Mouse (Mus musculus) embryonic facial prominence, embryonic 15.5 days (tissue): Measurements from ENCODE around the gene Lnx1. TPM values are rescaled to one million over a fixed set of nuclear protein-coding genes. Genes with fewer than 3 reads are reported as not detected.

Experiments used
- ATAC-seq: fragments of 200-750 bp; cut with Nextera tagmentation; 2 replicates; pipeline ENCODE4 v1.8.0; 2017; ENCODE audit warnings: low read depth, moderate TSS enrichment; ENCODE audit not compliant: insufficient number of reproducible peaks, low FRiP score, low TSS enrichment
- H3K27ac ChIP-seq: fragments of 300-500 bp; sonication (generic); replicated peaks from 2 replicates; pipeline ENCODE4 v1.5.1; 2015; ENCODE audit warnings: mild to moderate bottlenecking, inconsistent platforms
- H3K27me3 ChIP-seq: fragments of 300-500 bp; sonication (generic); 2 replicates; pipeline ENCODE4 v1.6.1; 2015; ENCODE audit warnings: inconsistent platforms
- H3K36me3 ChIP-seq: fragments of 300-500 bp; sonication (generic); 2 replicates; pipeline ENCODE4 v1.6.1; 2015; ENCODE audit warnings: mild to moderate bottlenecking, inconsistent platforms
- H3K4me1 ChIP-seq: fragments of 300-500 bp; sonication (generic); 2 replicates; pipeline ENCODE4 v1.6.1; 2015; ENCODE audit warnings: inconsistent platforms
- H3K4me2 ChIP-seq: fragments of 300-500 bp; sonication (generic); replicated peaks from 2 replicates; pipeline ENCODE4 v1.6.1; 2015; ENCODE audit warnings: mild to moderate bottlenecking, inconsistent platforms
- H3K4me3 ChIP-seq: fragments of 300-500 bp; sonication (generic); replicated peaks from 2 replicates; pipeline ENCODE4 v1.5.1; 2015; ENCODE audit warnings: mild to moderate bottlenecking, inconsistent platforms
- H3K9ac ChIP-seq: fragments of 300-500 bp; sonication (generic); 2 replicates; pipeline ENCODE4 v1.6.1; 2015; ENCODE audit warnings: inconsistent platforms
- H3K9me3 ChIP-seq: fragments of 300-500 bp; sonication (generic); replicated peaks from 2 replicates; pipeline ENCODE4 v1.6.1; 2016; ENCODE audit warnings: inconsistent platforms
- WGBS: fragments of 180-500 bp; shearing (Covaris S2); methylation state at CpG from one replicate; pipeline ENCODE4 v1.1.7; 2015; 5-methylcytosine and 5-hydroxymethylcytosine counted together
- polyA plus RNA-seq: library from polyadenylated mRNA; unstranded; fragments of >200 nt; fragmentation: Nextera tagmentation; extraction: Ambion mirVana; gene quantifications from 2 replicates; pipeline ENCODE4 v1.2.1, GENCODE M21; 2015

The Lnx1 gene
- polyA plus RNA-seq, 1 experiment from 2014 or later, result 4.4 TPM

DNA sequence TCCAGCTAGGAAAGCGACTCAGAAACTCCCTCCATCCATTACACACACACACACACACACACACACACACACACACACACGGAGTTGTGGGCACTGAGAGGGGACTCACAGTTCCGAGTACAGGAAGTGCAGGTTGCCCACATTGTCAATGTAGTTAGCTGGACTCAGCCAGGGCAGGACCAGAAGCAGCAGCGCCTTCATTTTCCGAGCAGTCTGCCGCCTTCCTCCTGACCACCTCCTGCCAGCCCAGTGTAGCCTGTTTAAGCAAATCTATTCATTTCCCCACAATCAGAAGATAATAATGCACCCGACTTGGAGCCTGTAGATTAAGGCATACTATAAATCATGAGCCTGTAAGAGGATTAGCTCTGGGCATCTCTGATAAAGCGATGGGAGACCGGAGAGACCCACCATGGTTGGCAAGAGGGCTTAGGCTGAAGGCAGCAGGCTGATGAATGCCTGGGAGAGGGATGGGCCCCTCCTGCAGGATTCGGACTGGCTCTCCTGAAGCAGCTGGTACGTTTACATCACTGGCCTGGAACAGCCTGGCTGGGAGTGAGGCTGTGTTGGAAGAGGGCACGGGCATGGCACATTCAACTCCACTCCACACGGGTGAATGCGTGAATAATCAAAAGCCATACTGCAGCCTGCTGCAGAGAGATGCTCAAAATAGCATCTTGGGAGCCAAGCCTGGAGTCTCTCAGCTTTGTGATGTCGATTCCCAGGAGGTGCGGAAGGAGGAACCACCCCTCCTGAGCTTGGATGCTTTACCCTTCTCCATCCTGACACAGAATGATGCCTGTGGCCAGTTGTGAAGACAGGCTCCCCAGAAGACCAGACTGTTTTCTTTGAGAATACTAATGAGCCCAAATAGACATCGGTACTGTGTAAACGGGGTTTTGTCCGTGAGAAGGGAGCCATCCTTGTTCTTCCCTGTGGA is 25.0 kb downstream of the Lnx1 start:
- Histone ChIP-seq H3K27me3 (no peaks in the 10 kb centered on the region), H3K4me3 (no peak overlapping the region), H3K36me3 (no peaks in the 10 kb centered on the region), H3K9me3 (no peaks in the 10 kb centered on the region), H3K9ac (no peak overlapping the region), H3K4me1 (peaks cover 10% of the 10 kb centered on the region), H3K4me2 (peak overlapping the region; percentile 11; the same call in 1 of the 2 replicates), H3K27ac (peak overlapping the region; percentile 55; the same call in 1 of the 2 replicates)
- ATAC-seq, result peak; percentile 70
- 52% methylated on average over 19 of the region's 19 CpGs for WGBS

DNA sequence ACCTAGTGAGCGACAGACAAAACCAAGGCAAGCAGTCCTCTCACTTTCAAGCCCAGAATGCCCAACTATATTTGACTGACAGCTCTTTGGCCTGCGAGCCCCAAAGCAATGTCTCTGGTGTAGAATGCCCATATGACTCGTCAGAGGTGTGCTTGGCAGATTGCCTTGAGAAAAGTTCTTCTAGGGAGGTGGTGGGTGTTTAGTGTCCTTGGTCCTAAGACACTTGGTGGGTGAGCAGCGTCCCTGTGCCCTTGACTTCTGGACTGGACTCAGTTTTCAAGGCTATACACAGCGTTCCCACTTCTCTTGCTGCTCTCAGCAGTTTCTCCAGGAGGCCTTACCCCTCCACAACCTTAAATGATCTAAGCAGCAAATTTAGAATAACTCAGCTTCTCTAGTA is 30.2 kb downstream of the Lnx1 start:
- 88% methylated on average over 5 of the region's 5 CpGs for WGBS
- no peak overlapping the region for H3K4me2 ChIP-seq
- no peak overlapping the region for H3K27ac ChIP-seq
- no peaks in the 10 kb centered on the region for H3K9me3 ChIP-seq
- H3K4me1 ChIP-seq, result peaks cover 3% of the 10 kb centered on the region
- no peak for ATAC-seq
- no peak overlapping the region for H3K4me3 ChIP-seq
- no peaks in the 10 kb centered on the region for H3K27me3 ChIP-seq
- no peak overlapping the region for H3K9ac ChIP-seq
- no peaks in the 10 kb centered on the region for H3K36me3 ChIP-seq

DNA sequence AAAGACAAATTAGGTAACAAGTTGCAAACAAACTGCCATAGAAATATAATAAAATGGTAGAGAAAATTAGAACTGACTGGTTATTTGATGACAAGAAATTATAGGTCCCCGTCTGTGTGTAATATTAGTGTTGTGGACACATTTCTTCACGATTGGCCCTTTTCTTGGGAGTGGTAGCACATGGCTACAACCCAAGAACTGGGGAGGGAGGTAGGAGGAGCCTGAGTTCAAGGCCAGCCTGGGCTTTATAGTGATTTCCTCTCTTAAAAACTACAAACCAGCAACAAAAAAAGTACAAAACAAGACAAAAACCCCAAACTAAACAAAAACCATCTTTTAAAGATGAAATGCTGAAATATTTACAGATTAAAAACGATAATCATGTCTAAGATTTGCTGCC is 31.8 kb downstream of the Lnx1 start:
- H3K4me3 ChIP-seq, result no peak overlapping the region
- no peaks in the 10 kb centered on the region for H3K27me3 ChIP-seq
- H3K4me2 ChIP-seq, result no peak overlapping the region
- H3K4me1 ChIP-seq, result no peaks in the 10 kb centered on the region
- no peaks in the 10 kb centered on the region for H3K9me3 ChIP-seq
- WGBS, result 65% methylated on average over 3 of the region's 3 CpGs
- H3K36me3 ChIP-seq, result no peaks in the 10 kb centered on the region
- no peak overlapping the region for H3K9ac ChIP-seq
- no peak overlapping the region for H3K27ac ChIP-seq
- ATAC-seq, result no peak

DNA sequence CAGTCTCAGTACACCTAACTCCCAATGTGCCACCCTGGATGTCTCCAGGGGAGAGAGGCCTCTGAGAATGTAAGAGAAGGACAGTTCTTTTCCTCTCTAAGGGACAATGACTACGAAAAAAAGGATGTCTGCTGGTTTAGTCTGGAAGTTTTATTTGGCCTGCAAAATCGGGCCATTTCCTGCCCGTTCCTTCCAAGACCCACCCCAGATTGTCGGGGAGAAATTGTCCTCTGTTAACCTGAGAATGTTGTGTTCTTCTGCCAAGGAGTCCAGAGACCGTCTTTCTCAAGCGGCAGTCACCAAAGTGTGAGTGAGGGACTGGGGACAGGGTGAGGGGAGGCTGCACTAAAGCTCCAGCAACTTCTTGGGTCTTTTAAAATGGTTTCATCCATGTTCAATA is 32.8 kb downstream of the Lnx1 start:
- Histone ChIP-seq H3K27ac (no peak overlapping the region), H3K4me2 (no peak overlapping the region), H3K9ac (no peak overlapping the region), H3K9me3 (no peaks in the 10 kb centered on the region), H3K4me1 (no peaks in the 10 kb centered on the region), H3K4me3 (no peak overlapping the region), H3K36me3 (no peaks in the 10 kb centered on the region), H3K27me3 (no peaks in the 10 kb centered on the region)
- WGBS, result 84% methylated on average over 6 of the region's 6 CpGs
- no peak for ATAC-seq

DNA sequence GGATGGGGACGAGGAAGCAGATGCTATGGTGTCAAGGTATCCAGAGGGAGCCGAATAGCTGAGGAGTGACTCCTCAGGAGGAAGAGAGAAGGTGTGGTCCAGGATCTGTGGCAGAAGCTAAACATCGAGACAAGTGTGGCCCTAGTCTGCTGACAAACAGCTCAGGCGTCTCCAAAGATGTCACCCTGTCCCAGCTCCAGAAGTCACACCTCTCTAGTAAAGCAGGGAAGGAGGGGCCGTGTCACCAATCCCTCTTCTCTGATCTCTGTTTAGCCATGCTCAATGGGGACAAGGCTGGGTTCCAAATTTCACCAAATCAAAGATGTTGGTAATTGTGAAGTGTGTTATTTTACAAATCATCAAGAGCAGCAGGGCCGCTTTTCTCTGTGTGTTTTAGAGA is 33.8 kb downstream of the Lnx1 start:
- H3K9me3 ChIP-seq, result no peaks in the 10 kb centered on the region
- H3K27me3 ChIP-seq, result no peaks in the 10 kb centered on the region
- H3K36me3 ChIP-seq, result no peaks in the 10 kb centered on the region
- H3K4me1 ChIP-seq, result no peaks in the 10 kb centered on the region
- 67% methylated on average over 6 of the region's 6 CpGs for WGBS
- H3K9ac ChIP-seq, result no peak overlapping the region
- H3K27ac ChIP-seq, result no peak overlapping the region
- ATAC-seq, result no peak
- no peak overlapping the region for H3K4me3 ChIP-seq
- no peak overlapping the region for H3K4me2 ChIP-seq

DNA sequence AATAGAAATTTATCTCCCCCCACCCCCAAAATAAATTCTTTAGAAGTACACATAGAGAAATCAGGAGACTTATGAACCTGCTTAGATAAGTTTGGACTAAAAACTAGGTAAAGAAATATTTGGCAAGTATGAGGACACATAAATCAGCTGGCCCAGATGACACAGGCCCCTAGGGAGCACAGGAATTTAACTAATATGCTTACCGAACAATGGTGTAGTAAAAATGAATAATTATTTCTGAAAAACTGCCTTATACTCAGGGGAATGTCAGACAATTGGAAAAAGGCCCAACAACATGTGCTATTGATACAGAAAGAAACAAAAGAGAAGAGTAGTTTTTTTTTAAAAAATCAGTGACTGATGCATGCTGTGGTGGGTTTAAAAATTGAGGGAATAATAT is 40.1 kb downstream of the Lnx1 start:
- Histone ChIP-seq H3K9me3 (no peaks in the 10 kb centered on the region), H3K9ac (no peak overlapping the region), H3K36me3 (no peaks in the 10 kb centered on the region), H3K27ac (no peak overlapping the region), H3K4me1 (peaks cover 15% of the 10 kb centered on the region; the same call in 1 of the 2 replicates), H3K27me3 (no peaks in the 10 kb centered on the region), H3K4me3 (no peak overlapping the region), H3K4me2 (no peak overlapping the region)
- ATAC-seq, result no peak
- 31% methylated on average over 1 of the region's 1 CpGs for WGBS

DNA sequence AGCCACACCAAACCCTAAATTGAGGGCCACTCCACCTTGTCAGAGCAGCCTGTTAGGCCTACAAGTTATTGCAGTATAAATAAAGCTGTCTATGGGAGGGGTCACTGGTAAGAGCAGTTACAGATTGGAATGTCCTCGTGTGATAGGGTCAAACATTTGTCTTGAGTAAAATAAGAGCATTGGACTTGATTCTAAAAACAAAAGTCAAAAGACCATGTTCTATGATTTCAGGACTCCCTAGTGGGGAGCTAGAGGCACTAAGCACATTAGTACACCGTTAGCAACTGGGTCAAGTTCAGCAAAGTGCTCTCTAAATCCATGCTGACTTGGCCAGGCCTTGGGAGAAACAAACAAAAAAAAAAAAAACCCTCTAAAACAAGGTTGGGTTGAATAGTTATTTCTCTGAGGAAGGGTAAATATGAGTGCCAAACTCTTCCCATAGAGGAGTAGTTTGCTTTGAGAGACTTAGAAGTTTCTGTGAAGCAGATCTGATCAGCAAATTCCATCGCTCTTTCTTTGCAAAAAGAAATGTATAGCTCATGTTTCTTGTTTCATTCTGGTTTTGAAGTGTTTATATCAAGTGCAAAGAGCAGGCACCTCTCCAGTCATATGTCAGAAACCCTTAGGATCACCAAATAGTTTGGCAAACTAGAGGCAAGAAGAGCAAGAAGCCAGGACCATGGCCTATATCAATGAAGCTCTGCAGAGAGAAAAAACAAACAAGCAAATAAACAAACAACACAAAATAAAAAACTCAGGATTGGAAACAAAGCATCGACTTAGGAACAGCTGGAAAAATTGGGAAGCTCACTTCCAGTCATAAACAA is 40.8 kb downstream of the Lnx1 start:
- no peak for ATAC-seq
- Histone ChIP-seq H3K9me3 (no peaks in the 10 kb centered on the region), H3K4me2 (no peak overlapping the region), H3K4me1 (peaks cover 15% of the 10 kb centered on the region; the same call in 1 of the 2 replicates), H3K4me3 (no peak overlapping the region), H3K9ac (no peak overlapping the region), H3K36me3 (no peaks in the 10 kb centered on the region), H3K27ac (no peak overlapping the region; the same call in 1 of the 2 replicates), H3K27me3 (no peaks in the 10 kb centered on the region)
- WGBS, result 51% methylated on average over 4 of the region's 4 CpGs

DNA sequence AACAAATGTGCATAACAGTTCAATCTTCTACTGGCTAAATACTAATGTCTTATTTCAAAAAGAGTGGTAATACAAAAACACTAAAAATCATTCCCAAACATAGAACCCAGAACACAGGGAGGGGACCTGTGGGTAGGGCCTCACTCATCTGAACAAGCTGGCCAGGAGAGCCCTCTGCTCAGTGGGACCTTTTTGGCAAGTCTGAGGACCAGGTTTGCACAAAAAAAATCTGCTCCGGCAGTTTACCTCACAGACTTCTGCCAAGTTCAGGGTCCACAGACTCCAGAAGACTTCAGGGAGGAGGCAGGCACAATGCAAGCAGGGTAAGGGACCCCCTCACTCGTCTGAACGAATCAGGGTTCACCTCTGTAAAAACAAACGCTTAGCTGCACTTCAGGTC is 42.9 kb downstream of the Lnx1 start:
- no peak for ATAC-seq
- no peaks in the 10 kb centered on the region for H3K9me3 ChIP-seq
- no peak overlapping the region for H3K27ac ChIP-seq
- no peak overlapping the region for H3K9ac ChIP-seq
- WGBS, result 52% methylated on average over 4 of the region's 4 CpGs
- H3K4me2 ChIP-seq, result no peak overlapping the region
- H3K27me3 ChIP-seq, result no peaks in the 10 kb centered on the region
- H3K36me3 ChIP-seq, result no peaks in the 10 kb centered on the region
- no peak overlapping the region for H3K4me3 ChIP-seq
- peaks cover 15% of the 10 kb centered on the region; the same call in 1 of the 2 replicates for H3K4me1 ChIP-seq

DNA sequence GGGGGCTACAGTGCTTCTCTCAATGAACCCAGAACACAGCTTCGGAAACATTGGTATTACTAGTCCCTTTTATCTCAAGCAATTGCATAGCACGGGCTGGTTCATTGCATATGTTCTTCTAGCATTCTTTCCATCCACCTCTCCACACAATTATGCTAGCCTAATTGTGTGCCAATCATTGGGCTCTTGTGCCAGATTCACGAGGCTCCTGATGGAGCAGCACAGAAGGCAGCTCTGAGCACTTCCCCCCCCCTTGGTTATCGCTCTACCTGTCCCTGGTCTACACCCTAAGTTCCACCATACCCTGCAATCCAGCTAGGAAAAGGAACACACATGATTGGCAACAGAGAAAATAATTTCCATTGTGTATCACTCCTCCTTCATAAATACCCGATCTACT is 43.4 kb downstream of the Lnx1 start:
- Histone ChIP-seq H3K4me1 (peaks cover 15% of the 10 kb centered on the region; the same call in 1 of the 2 replicates), H3K4me3 (no peak overlapping the region), H3K36me3 (no peaks in the 10 kb centered on the region), H3K9ac (no peak overlapping the region), H3K27ac (no peak overlapping the region), H3K27me3 (no peaks in the 10 kb centered on the region), H3K4me2 (no peak overlapping the region), H3K9me3 (no peaks in the 10 kb centered on the region)
- no peak for ATAC-seq
- WGBS, result 76% methylated on average over 5 of the region's 5 CpGs

DNA sequence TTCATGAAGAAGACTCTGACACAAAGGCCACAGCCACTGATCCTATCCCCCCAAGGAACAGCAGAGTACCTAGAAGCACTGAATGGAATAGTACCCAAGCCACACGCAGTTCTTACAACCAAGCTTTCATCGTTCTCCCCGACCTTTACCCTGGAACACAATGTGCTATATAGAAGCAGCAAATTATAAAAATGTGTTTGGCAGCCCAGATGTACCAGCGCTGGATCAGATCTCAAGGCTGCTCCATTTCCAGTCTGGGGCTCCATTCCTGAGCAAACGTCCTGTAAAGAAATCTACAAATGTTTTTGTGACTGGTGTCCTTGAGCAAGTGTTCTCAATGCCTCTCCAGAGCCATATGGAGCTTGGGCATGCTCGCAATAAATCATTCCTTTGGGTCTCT is 44.8 kb downstream of the Lnx1 start:
- no peaks in the 10 kb centered on the region for H3K36me3 ChIP-seq
- no peak overlapping the region; the same call in 1 of the 2 replicates for H3K27ac ChIP-seq
- H3K4me3 ChIP-seq, result no peak overlapping the region
- H3K4me2 ChIP-seq, result no peak overlapping the region
- H3K9me3 ChIP-seq, result no peaks in the 10 kb centered on the region
- H3K9ac ChIP-seq, result no peak overlapping the region
- H3K27me3 ChIP-seq, result no peaks in the 10 kb centered on the region
- ATAC-seq, result no peak; the same call in 1 of the 2 replicates
- H3K4me1 ChIP-seq, result peaks cover 15% of the 10 kb centered on the region; the same call in 1 of the 2 replicates
- 38% methylated on average over 6 of the region's 6 CpGs for WGBS

DNA sequence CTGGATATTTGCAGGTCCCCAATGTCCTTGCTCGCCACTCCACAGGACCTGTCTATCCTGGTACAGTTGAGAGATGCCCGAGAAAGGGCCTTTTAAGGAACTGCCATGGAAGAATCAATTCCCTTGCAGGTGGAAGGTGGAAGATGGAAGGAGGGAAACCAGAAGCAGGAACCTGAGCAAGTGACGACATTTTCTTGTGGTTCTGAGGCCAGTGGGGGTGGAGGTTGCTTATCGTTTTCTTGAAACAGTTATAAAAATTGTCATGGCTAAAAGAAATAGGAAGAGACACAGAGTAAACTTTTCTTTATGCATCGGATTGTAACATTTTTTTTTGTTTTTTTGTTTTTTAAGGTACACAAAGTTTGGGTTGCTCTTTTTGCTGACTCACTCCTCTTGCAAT is 46.3 kb downstream of the Lnx1 start:
- 85% methylated on average over 5 of the region's 5 CpGs for WGBS
- no peaks in the 10 kb centered on the region for H3K27me3 ChIP-seq
- no peak for ATAC-seq

More for the DNA sequence above, 46.3 kb downstream of the Lnx1 start:
- Histone ChIP-seq H3K4me1 (peaks cover 13% of the 10 kb centered on the region; the same call in 1 of the 2 replicates), H3K36me3 (no peaks in the 10 kb centered on the region), H3K4me2 (no peak overlapping the region), H3K9ac (no peak overlapping the region), H3K4me3 (no peak overlapping the region), H3K9me3 (no peaks in the 10 kb centered on the region), H3K27ac (no peak overlapping the region)
